Mouse (Mus musculus) heart, adult 8-10 months (tissue): ENCODE measurements around the gene Gcfc2. TPM values are rescaled to one million over a fixed set of nuclear protein-coding genes. Genes with fewer than 3 reads are reported as not detected.

Experiments
- DNase-seq: peaks from one replicate; pipeline ENCODE4 v3.0.0; 2022; ENCODE audit warnings: low spot score
- total RNA-seq, 4 experiments: library from RNA; stranded (reverse); gene quantifications; 2 replicates each; pipeline ENCODE4 v1.2.4; 2022

Gene Gcfc2
- total RNA-seq: 1 to 10 TPM; 2.3 to 4.6 (median 3.2) TPM

GRCm38 (mm10) chr6:81923523-81924142 lies at the start of gene Gcfc2:
Gene Gcfc2, plus strand, starts transcription at chr6:81923669.
- peak; percentile 95 for DNase-seq

- no peak for DNase-seq
Observed at GRCm38 (mm10) chr6:81895678-81896230, 27.7 kb upstream of the Gcfc2 start.

GRCm38 (mm10) chr6:81910302-81910855 lies 13.1 kb upstream of the Gcfc2 start:
- no peak for DNase-seq

- no peak for DNase-seq
Observed at GRCm38 (mm10) chr6:81911244-81911643, 12.2 kb upstream of the Gcfc2 start.

GRCm38 (mm10) chr6:81911713-81912112 lies 11.8 kb upstream of the Gcfc2 start:
- DNase-seq: no peak

GRCm38 (mm10) chr6:81912177-81912576 lies 11.3 kb upstream of the Gcfc2 start:
- no peak for DNase-seq

- no peak for DNase-seq
Observed at GRCm38 (mm10) chr6:81924304-81924703, 835 bp downstream of the Gcfc2 start.

- no peak for DNase-seq
Observed at GRCm38 (mm10) chr6:81929402-81929801, 5.9 kb downstream of the Gcfc2 start.

- DNase-seq: no peak
Observed at GRCm38 (mm10) chr6:81933281-81933680, 9.8 kb downstream of the Gcfc2 start.

GRCm38 (mm10) chr6:81941718-81942117 lies 18.2 kb downstream of the Gcfc2 start:
- DNase-seq: no peak

GRCm38 (mm10) chr6:81943281-81943680 lies 19.8 kb downstream of the Gcfc2 start:
- DNase-seq: no peak

- no peak for DNase-seq
Observed at GRCm38 (mm10) chr6:81944432-81944831, 21.0 kb downstream of the Gcfc2 start.

- no peak for DNase-seq
Observed at GRCm38 (mm10) chr6:81946906-81947305, 23.4 kb downstream of the Gcfc2 start.

GRCm38 (mm10) chr6:81955133-81955532 lies 31.7 kb downstream of the Gcfc2 start:
- no peak for DNase-seq

- no peak for DNase-seq
Observed at GRCm38 (mm10) chr6:81956399-81956798, 32.9 kb downstream of the Gcfc2 start.

GRCm38 (mm10) chr6:81957992-81958391 lies 34.5 kb downstream of the Gcfc2 start:
- no peak for DNase-seq

- no peak for DNase-seq
Observed at GRCm38 (mm10) chr6:81959866-81960265, 36.4 kb downstream of the Gcfc2 start.

GRCm38 (mm10) chr6:81960284-81960683 lies 36.8 kb downstream of the Gcfc2 start:
- DNase-seq: no peak

GRCm38 (mm10) chr6:81965296-81966067 lies 42.0 kb downstream of the Gcfc2 start, which contains the start of gene Mrpl19:
Gene Mrpl19, minus strand, starts transcription at chr6:81965958.
- peak; percentile 97 for DNase-seq

GRCm38 (mm10) chr6:81966068-81966544 lies 42.6 kb downstream of the Gcfc2 start:
- no peak for DNase-seq

GRCm38 (mm10) chr6:81971196-81971595 lies 47.7 kb downstream of the Gcfc2 start:
- DNase-seq: no peak

- no peak for DNase-seq
Observed at GRCm38 (mm10) chr6:81972595-81972994, 49.1 kb downstream of the Gcfc2 start.
